Mouse (Mus musculus) olfactory bulb, adult 2 months (tissue): ENCODE measurements around the gene Abhd5. TPM values are rescaled to one million over a fixed set of nuclear protein-coding genes. Genes with fewer than 3 reads are reported as not detected.

Source experiments
- H3K27ac ChIP-seq: fragments of 200-500 bp; 2 replicates; pipeline ENCODE4 v1.5.1; 2012; ENCODE audit warnings: low read depth, low read length; ENCODE audit not compliant: insufficient read depth
- H3K4me1 ChIP-seq: fragments of 200-500 bp; 2 replicates; pipeline ENCODE4 v1.6.1; 2012; ENCODE audit warnings: low read length; ENCODE audit not compliant: control insufficient read depth, insufficient read depth
- H3K4me3 ChIP-seq: fragments of 200-500 bp; 2 replicates; pipeline ENCODE4 v1.5.1; 2012; ENCODE audit warnings: mild to moderate bottlenecking, low read depth, low read length, moderate library complexity; ENCODE audit not compliant: insufficient read depth
- CTCF ChIP-seq: fragments of 200-500 bp; IDR thresholded peaks from 2 replicates; pipeline ENCODE4 v1.5.1; 2012; ENCODE audit warnings: low read depth, mild to moderate bottlenecking, low read length, moderate library complexity; ENCODE audit not compliant: insufficient read depth
- POLR2A ChIP-seq: fragments of 200-500 bp; IDR thresholded peaks from 2 replicates; pipeline ENCODE4 v1.6.1; 2012; ENCODE audit warnings: mild to moderate bottlenecking, low read depth, low read length, moderate library complexity; ENCODE audit not compliant: insufficient read depth
- WGBS: fragments of 180-500 bp; shearing (Covaris S2); methylation state at CpG from one replicate; pipeline ENCODE4 v1.1.7; 2018; 5-methylcytosine and 5-hydroxymethylcytosine counted together
- polyA plus RNA-seq: library from polyadenylated mRNA; stranded (reverse); fragments of >200 nt; gene quantifications from 2 replicates; pipeline ENCODE4 v1.2.4, GENCODE M21; 2012; ENCODE audit warnings: low replicate concordance; ENCODE audit not compliant: missing spikeins, insufficient read depth, insufficient read length

Gene Abhd5
- polyA plus RNA-seq, 1 experiment: not detected

- WGBS: 84% methylated on average over 4 of the region's 4 CpGs
- Histone ChIP-seq H3K4me1 (no peaks in the 10 kb centered on the region; the same call in 1 of the 2 replicates), H3K27ac (no peak overlapping the region), H3K4me3 (no peak overlapping the region)
- TF ChIP-seq POLR2A (no peak), CTCF (no peak)
These were observed 36.5 kb upstream of the Abhd5 start for GRCm38 (mm10) chr9:122314942-122315341.

DNA sequence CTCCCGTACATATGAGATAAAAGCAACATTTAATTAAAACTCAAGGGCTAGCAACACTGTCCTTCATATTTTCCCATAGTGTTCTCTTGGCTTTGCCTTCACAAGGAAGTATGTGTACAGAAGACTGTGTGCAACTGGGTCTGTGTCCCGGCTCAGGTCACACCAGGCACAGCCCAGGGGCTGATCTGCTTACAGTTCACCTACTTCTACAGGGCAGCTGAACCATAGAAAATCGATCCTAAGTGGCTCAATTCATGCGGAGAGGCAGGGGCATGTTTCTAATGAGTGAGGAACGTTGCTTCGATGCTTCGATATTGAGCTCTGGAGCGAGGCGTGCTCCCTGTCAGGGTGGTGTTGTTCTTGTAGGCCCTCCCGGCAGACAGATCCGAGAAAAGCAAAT is 35.9 kb upstream of the Abhd5 start:
- TF ChIP-seq CTCF (no peak), POLR2A (no peak)
- Histone ChIP-seq H3K4me1 (no peaks in the 10 kb centered on the region; the same call in 1 of the 2 replicates), H3K4me3 (no peak overlapping the region), H3K27ac (no peak overlapping the region)
- WGBS: 75% methylated on average over 11 of the region's 11 CpGs

- 96% methylated on average over 7 of the region's 7 CpGs for WGBS
- Histone ChIP-seq H3K27ac (no peak overlapping the region), H3K4me3 (no peak overlapping the region), H3K4me1 (no peaks in the 10 kb centered on the region)
- TF ChIP-seq POLR2A (no peak), CTCF (no peak)
These were observed 34.8 kb upstream of the Abhd5 start for GRCm38 (mm10) chr9:122316562-122316961.

- H3K4me1 ChIP-seq: no peaks in the 10 kb centered on the region
- TF ChIP-seq POLR2A (no peak), CTCF (no peak)
- H3K4me3 ChIP-seq: no peak overlapping the region
- H3K27ac ChIP-seq: no peak overlapping the region
- 95% methylated on average over 4 of the region's 4 CpGs for WGBS
These were observed 30.8 kb upstream of the Abhd5 start for GRCm38 (mm10) chr9:122320626-122321025.

DNA sequence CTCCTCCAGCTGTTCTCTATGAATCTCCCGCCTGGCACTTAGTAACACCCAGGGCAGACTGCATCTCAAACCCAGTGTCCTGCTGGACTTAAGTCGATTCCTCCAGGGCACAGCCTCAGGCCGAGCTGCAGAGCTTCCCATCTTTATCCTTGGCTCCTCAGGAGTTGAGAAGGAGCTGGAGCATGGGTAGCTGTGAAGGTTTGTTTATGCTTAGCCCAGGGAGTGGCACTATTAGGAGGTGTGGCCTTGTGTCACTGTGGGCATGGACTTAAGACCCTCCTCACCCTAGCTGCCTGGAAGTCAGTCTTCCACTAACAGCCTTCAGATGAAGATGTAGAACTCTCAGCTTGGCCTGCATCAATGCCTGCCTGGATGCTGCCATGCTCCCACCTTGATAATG is 29.1 kb upstream of the Abhd5 start:
- TF ChIP-seq CTCF (no peak), POLR2A (no peak)
- no peak overlapping the region for H3K27ac ChIP-seq
- H3K4me3 ChIP-seq: no peak overlapping the region
- WGBS: 82% methylated on average over 3 of the region's 3 CpGs
- H3K4me1 ChIP-seq: no peaks in the 10 kb centered on the region

DNA sequence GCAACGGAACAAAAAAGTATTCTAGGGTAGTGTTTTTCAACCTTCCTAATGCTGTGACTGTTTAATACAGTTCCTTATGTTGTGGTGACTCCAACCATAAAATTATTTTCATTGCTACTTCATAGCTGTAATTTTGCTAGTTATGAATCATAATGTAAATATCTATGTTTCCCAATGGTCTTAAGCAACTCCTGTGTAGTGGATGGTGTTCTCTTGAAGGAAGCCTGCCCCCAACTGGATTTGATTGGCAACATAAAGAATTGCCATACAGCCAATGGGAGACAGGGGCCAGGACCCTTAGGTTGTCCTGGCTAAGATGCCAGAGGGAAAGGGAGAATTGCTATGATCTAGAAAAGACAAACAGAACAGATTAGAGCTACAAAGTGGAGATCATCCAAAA is 25.4 kb upstream of the Abhd5 start:
- Histone ChIP-seq H3K4me1 (no peaks in the 10 kb centered on the region), H3K4me3 (no peak overlapping the region), H3K27ac (no peak overlapping the region)
- TF ChIP-seq POLR2A: no peak
- no peak for TF ChIP-seq CTCF
- WGBS: 100% methylated on average over 1 of the region's 1 CpGs

- H3K4me3 ChIP-seq: no peak overlapping the region
- no peak for TF ChIP-seq POLR2A
- TF ChIP-seq CTCF: no peak
- no peak overlapping the region for H3K27ac ChIP-seq
- no peaks in the 10 kb centered on the region for H3K4me1 ChIP-seq
- WGBS: 70% methylated on average over 3 of the region's 3 CpGs
These were observed 23.2 kb upstream of the Abhd5 start for GRCm38 (mm10) chr9:122328199-122328598.

- WGBS: 75% methylated on average over 2 of the region's 2 CpGs
- Histone ChIP-seq H3K27ac (no peak overlapping the region), H3K4me3 (no peak overlapping the region), H3K4me1 (peaks cover 15% of the 10 kb centered on the region)
- TF ChIP-seq POLR2A (no peak), CTCF (no peak)
These were observed 14.7 kb upstream of the Abhd5 start for GRCm38 (mm10) chr9:122336677-122337076.

DNA sequence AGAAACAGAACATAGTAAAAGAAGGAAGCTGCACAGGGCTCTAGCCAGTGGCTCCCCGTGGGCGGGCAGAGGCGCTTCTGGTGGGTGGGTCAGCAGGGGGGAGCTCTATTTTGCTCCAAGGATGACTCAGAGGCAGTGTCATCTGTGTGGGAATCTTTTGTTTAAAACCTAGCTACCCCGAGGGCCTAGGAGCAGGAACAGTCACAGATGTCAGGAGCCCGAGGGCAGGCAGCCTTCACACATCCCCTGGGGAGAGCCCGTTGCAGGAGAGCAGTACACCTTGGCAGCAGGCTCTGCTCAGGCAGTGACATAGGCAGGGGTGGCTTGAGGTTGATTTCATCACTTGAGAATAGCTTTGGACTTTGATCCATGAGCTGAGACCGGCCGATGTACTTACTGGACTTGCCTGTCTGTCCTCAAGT is 13.9 kb upstream of the Abhd5 start:
- peak overlapping the region; percentile 69 for H3K27ac ChIP-seq
- TF ChIP-seq CTCF: no peak
- TF ChIP-seq POLR2A: no peak
- no peak overlapping the region for H3K4me3 ChIP-seq
- 34% methylated on average over 8 of the region's 8 CpGs for WGBS
- peaks cover 15% of the 10 kb centered on the region for H3K4me1 ChIP-seq

GRCm38 (mm10) chr9:122339972-122340371 is 11.4 kb upstream of the Abhd5 start:
- WGBS: 23% methylated on average over 5 of the region's 5 CpGs
- peaks cover 15% of the 10 kb centered on the region for H3K4me1 ChIP-seq
- TF ChIP-seq CTCF (no peak), POLR2A (no peak)
- H3K27ac ChIP-seq: no peak overlapping the region
- H3K4me3 ChIP-seq: no peak overlapping the region
